Mouse (Mus musculus) forebrain, embryonic 14.5 days (tissue): Measurements from ENCODE around the gene Six1. TPM values are rescaled to one million over a fixed set of nuclear protein-coding genes. Genes with fewer than 3 reads are reported as not detected.

Source experiments
- ATAC-seq: fragments of 200-750 bp; cut with Nextera tagmentation; 2 replicates; pipeline ENCODE4 v1.8.0; 2017; ENCODE audit warnings: mild to moderate bottlenecking, moderate library complexity
- DNase-seq: peaks from one replicate; pipeline ENCODE4 v3.0.0-alpha.2; 2015; ENCODE audit warnings: low spot score
- H3K27ac ChIP-seq: fragments of 300-500 bp; sonication (generic); 2 replicates; pipeline ENCODE4 v1.5.1; 2014; ENCODE audit warnings: low read depth, mild to moderate bottlenecking, control low read depth, low read length, moderate library complexity
- H3K27me3 ChIP-seq: fragments of 300-500 bp; sonication (generic); replicated peaks from 2 replicates; pipeline ENCODE4 v1.6.1; 2014; ENCODE audit warnings: low read length, control low read depth, mixed read lengths; ENCODE audit not compliant: control insufficient read depth, insufficient read depth
- H3K36me3 ChIP-seq: fragments of 300-500 bp; sonication (generic); 2 replicates; pipeline ENCODE4 v1.6.1; 2014; ENCODE audit warnings: low read length, control low read depth; ENCODE audit not compliant: control insufficient read depth, insufficient read depth
- H3K4me1 ChIP-seq: fragments of 300-500 bp; sonication (generic); 2 replicates; pipeline ENCODE4 v1.6.1; 2014; ENCODE audit warnings: antibody characterized with exemption, low read length, control low read depth; ENCODE audit not compliant: control insufficient read depth, insufficient read depth
- H3K4me2 ChIP-seq: fragments of 300-500 bp; sonication (generic); 2 replicates; pipeline ENCODE4 v1.6.1; 2014; ENCODE audit warnings: mild to moderate bottlenecking, control low read depth, low read length
- H3K4me3 ChIP-seq: fragments of 300-500 bp; sonication (generic); 2 replicates; pipeline ENCODE4 v1.5.1; 2014; ENCODE audit warnings: low read depth, low read length, control low read depth
- H3K9ac ChIP-seq: fragments of 300-500 bp; sonication (generic); 2 replicates; pipeline ENCODE4 v1.6.1; 2014; ENCODE audit warnings: mild to moderate bottlenecking, low read length, control low read depth, moderate library complexity
- H3K9me3 ChIP-seq: fragments of 300-500 bp; sonication (generic); replicated peaks from 2 replicates; pipeline ENCODE4 v1.6.1; 2016; ENCODE audit warnings: low read length, control low read depth, mixed read lengths; ENCODE audit not compliant: control insufficient read depth
- WGBS: fragments of 180-500 bp; shearing (Covaris S2); extraction: QIAGEN DNeasy Blood & Tissue Kit; methylation state at CpG from one replicate; pipeline ENCODE4 v1.1.7; 2014; 5-methylcytosine and 5-hydroxymethylcytosine counted together
- polyA plus RNA-seq: library from polyadenylated mRNA; unstranded; fragments of >200 nt; fragmentation: Nextera tagmentation; extraction: Ambion mirVana; gene quantifications from 2 replicates; pipeline ENCODE4 v1.2.1, GENCODE M21; 2014

Six1 gene
- polyA plus RNA-seq, 1 experiment from 2014 or later = 0.36 TPM

DNA sequence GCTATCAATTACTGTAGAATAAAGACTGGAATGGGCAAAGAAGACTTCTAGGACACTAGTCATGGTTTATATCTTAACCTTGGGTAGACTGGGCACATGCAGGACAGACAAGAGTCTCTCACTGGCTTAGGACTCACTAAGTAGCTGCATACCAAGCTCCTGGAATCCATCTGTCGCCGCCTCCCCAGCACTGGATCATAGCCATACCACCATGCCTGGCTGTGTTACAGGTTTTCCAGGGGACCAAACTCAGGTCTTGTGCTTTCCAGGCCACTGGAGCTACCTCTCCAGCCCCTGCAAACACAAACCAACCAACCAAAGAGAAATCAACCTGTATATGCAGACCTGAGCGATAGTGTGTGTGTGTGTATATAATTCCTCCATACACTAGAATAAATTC is 57.0 kb downstream of the Six1 start:
- Histone ChIP-seq H3K9me3 (no peaks in the 10 kb centered on the region), H3K27me3 (no peaks in the 10 kb centered on the region), H3K36me3 (no peaks in the 10 kb centered on the region), H3K4me2 (no peak overlapping the region), H3K4me1 (no peaks in the 10 kb centered on the region), H3K9ac (no peak overlapping the region), H3K4me3 (no peak overlapping the region), H3K27ac (no peak overlapping the region)
- ATAC-seq (no peak), DNase-seq (no peak)
- WGBS = 83% methylated on average over 3 of the region's 3 CpGs

Other genes starting within 250 kb of the Six1 start
- 1.5 and 1.9 TPM in 2 replicates for gene Six6, start 114.0 kb downstream of the Six1 start, polyA plus RNA-seq
- 1.3 and 1.5 TPM in 2 replicates for gene 4930447C04Rik, start 113.1 kb downstream of the Six1 start, polyA plus RNA-seq
- 0.39 and 0.43 TPM in 2 replicates for gene Six4, start 59.6 kb upstream of the Six1 start, polyA plus RNA-seq
- 24.5 and 26.7 TPM in 2 replicates for gene Mnat1, start 69.8 kb upstream of the Six1 start, polyA plus RNA-seq
- gene Trmt5, start 232.8 kb upstream of the Six1 start, polyA plus RNA-seq = 14.6 and 14.8 TPM in 2 replicates
- 5.4 and 7.2 TPM in 2 replicates for gene Slc38a6, start 232.9 kb upstream of the Six1 start, polyA plus RNA-seq